Mouse (Mus musculus) brain, embryonic 14.5 days (tissue): ENCODE data around the gene Hps5. TPM values are rescaled to one million over a fixed set of nuclear protein-coding genes. Genes with fewer than 3 reads are reported as not detected.

Experiments used
- DNase-seq: peaks from one replicate; pipeline ENCODE4 v3.0.0-alpha.2; 2011; ENCODE audit warnings: low read depth
- CTCF ChIP-seq: fragments of 200-500 bp; IDR thresholded peaks from 2 replicates; pipeline ENCODE4 v1.5.1; 2012; ENCODE audit warnings: inconsistent platforms, mild to moderate bottlenecking, moderate library complexity, borderline replicate concordance; ENCODE audit not compliant: insufficient read depth, insufficient read length; ENCODE audit errors: extremely low read depth
- POLR2A ChIP-seq: fragments of 200-500 bp; IDR thresholded peaks from 2 replicates; pipeline ENCODE4 v1.6.1; 2012; ENCODE audit warnings: mild to moderate bottlenecking, inconsistent platforms, borderline replicate concordance; ENCODE audit not compliant: poor library complexity, insufficient read depth, insufficient read length, severe bottlenecking; ENCODE audit errors: extremely low read depth
- polyA plus RNA-seq: library from polyadenylated mRNA; depleted of rRNA; stranded (reverse); fragments of >200 nt; gene quantifications from 2 replicates; pipeline ENCODE4 v1.2.3, GENCODE M21; 2012; rRNA removed

Gene Hps5
- polyA plus RNA-seq = 22.6 and 24.6 TPM in 2 replicates

DNA sequence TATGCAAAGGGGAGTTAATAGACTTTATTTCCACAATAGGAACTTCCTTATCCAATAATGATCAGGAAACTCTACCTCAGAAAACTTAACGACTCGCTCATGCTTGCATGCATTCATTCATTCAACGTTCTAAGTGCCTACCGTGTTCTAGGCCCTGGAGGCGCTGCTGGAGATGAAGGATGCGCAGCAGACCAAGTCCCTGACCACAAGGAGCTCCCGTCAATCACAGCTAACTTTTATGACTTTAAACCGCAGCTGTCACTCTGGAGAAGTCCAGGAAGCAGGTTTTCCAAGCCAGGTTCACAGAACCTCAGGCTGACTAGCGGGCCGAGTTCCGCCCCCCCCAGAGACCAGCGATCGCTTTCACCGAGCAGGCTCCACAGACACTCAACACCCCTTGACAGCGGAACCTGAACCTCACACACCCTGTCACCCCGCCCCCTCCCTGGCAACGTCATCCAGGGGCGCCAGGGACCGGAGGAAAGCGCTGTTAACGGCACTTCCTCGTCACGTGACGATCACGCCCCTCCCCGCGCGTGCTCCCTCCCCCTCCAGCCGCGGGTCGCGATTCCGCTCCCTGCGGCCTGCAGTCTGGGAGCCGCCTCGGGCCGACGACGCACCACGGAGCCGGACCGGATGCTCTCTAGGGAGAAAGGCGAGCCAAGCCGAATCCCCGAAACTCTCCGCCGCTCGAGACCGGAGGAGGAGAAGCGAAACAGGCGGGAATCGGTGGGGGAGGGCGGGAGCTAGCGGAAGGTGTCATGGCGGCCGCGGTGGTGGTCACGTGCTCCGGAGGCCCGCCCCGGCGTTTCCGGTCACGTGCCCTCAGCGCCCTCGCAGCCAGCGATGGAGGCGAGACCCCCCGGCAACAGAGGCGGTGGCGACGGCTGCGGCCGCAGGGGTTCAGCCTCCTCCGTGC, at the start of gene Hps5, which contains the start of gene Gtf2h1:
TSS of gene Hps5 (minus strand) at position 778 of the 919 bp plus-strand sequence.
TSS of gene Gtf2h1 (plus strand) at position 817 of the 919 bp plus-strand sequence.
- TF ChIP-seq CTCF (no peak), POLR2A (peak; percentile 73)
- DNase-seq = peak; percentile 99

DNA sequence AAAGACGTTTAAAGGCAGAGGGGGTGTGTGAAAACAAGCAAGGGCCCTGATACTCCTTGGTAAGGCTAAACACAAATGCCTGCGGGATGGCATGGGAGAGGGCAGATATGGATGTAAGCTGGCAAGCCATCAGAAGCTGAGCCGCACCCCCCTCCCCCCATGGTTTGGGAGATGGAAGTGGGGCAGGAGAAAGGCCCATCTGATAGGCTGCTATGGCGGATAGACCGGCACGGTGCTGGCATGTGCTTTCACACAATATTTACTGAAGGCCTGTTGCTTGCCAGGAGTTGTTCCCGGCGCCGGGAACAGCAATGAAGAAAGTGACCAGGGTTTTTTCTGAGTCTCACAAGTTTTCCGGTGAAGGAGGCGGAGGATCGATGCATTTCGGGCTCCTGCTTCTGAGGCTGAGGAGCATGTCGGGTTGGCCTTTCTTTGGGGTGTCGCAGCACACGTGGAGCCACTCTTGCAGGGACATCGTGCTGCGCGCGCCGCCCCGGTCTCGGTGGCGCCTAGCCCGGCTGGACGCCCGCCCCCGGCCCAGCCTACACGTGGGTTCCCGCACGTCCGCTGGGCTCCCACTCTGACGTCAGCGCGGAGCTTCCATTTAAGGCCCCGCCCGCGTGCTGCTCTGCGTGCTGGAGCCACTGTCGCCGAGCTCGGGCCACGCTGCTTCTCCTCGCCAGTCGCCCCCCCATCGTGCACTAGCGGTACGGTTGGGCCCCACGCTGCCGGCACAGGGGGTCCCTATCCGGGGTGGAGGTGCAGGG, 49.5 kb upstream of the Hps5 start:
- TF ChIP-seq CTCF (no peak), POLR2A (peak; percentile 86)
- DNase-seq = peak; percentile 95

DNA sequence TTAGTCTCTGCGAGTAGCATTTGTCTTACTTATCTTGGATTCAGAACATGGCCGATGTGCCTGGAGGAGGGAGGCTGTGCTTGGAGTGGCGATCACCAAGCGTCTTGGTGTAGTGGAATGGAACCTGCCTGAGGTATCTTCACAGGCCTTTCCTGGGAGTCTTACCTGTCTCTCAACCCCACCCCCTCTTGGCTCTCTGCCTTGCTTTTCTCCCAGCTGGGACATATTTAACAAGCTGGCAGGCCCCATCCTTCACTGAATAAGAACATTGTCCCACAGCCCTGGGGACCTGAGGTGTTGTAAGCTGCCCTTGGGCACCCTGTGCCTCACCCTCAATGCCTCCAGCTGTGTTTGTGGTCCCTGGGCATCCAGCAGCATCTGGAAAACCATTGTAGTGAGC, 47.7 kb upstream of the Hps5 start:
- no peak for DNase-seq
- TF ChIP-seq POLR2A (no peak), CTCF (no peak)

DNA sequence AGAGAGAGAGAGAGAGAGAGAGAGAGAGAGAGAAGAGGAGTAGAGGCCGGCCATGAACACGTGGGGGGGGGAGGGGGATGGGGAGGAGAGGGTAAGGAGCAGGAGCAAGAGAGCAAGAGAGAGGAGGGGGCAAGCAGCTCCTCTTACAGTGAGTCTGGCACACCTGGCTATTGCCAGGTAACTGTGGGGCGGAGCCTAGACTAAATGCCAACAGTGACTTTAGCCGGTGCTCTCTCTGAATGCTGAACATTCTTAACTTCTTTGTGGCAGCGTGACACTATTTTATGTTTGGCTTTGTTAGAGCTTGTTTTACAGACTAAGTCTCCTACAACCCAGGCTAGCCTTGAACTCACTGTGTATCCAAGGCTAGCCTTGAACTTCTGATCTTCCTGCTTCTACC, 46.4 kb upstream of the Hps5 start:
- no peak for TF ChIP-seq CTCF
- no peak for DNase-seq

DNA sequence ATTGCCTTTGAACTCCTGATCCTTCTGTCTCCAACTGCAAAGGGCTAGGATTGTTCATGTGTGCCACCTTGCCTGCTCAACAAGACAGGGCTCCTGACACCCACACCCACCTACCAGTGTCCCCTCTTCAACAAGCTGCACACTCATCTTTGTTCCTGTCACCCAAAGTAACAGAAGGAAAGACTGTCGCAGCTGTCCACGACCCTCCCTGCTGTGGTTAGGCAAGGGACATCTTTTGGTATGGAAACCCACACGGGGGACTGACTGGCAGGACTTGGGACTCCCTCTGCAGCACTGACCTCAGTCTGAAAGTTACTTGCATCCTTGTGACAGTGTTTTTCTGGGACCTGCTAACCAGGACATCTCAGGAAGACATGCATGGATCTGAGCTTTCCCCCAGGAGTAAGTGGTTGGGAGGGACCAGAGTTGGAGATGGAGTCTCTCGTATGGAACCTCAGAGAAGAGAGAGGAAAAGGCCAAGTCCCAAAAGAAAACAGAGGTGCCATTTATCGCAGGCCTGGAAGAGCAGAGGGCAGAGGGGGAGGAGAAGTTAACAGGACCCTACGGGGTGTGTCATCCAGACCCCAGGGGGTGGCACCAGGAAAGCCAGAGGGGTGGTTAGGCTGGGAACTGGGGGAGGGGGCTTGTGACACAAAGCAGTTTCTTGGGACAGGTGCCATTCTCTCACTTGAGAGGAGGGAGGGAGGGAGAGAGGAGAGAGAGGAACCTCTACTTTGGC, 45.1 kb upstream of the Hps5 start, which contains the start of gene Ldha:
TSS of gene Ldha (plus strand) at position 689 of the 739 bp plus-strand sequence.
- no peak for DNase-seq
- TF ChIP-seq CTCF (no peak), POLR2A (no peak)

DNA sequence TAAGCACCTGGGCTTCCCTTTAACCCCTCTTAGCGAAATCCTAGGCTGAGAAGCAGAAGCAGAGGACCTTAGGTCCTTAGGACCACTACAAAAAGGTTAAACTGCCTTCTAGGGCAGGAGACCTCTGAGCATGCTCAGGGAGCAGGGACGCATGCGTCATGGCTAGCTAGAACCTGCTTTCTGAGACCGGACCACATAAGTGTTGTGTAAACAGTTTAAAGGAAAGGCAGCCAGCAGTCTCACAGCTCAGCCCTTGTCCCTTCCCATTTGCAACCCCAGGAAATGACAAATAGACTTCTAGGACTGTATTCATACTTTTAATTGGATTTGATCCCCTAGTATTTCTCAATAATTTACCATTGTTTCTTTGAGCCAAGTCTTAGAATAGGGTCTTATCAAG, 44.5 kb upstream of the Hps5 start:
- no peak for TF ChIP-seq POLR2A
- TF ChIP-seq CTCF = no peak
- no peak for DNase-seq

DNA sequence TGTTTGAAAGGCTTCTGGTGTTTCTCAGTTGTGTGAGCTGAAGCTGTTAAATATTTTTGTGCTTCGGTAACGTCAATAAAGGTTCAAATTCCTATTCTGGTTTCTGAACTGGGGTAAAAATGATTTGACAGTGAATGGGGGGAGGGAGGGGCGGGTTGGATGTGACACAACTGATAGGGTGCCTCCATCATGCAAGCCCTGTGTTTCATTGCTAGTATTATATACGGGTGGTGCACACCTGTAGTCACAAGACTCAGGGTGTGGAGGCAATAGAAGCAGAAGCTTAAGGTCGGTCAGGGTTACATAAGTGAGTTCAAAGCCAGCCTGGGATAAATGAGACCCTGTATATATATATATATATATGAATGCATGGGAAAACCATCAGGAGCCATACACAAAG, 44.0 kb upstream of the Hps5 start:
- DNase-seq = no peak

DNA sequence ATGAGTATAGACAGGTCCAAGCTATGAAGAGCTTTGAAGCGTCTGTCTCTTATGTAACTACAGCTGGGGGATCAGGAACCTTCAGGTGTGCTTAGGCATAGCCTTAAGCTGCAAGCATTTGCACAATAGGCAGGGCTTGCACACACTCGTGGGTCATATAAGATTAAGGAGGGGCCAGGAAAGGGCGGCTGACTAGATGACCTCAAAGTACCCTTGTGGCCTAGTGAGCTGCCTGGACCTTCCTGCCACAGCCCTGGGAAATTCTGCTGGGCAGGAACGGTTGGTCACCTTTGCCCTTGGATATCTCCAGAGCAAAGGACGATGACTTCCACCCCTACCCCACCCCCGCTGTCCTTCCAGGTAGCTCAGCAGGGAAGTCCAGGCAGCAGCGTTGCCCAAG, 43.6 kb upstream of the Hps5 start:
- TF ChIP-seq POLR2A = no peak
- no peak for DNase-seq

More for the DNA sequence above, 44.0 kb upstream of the Hps5 start:
- TF ChIP-seq CTCF (no peak), POLR2A (no peak)

DNA sequence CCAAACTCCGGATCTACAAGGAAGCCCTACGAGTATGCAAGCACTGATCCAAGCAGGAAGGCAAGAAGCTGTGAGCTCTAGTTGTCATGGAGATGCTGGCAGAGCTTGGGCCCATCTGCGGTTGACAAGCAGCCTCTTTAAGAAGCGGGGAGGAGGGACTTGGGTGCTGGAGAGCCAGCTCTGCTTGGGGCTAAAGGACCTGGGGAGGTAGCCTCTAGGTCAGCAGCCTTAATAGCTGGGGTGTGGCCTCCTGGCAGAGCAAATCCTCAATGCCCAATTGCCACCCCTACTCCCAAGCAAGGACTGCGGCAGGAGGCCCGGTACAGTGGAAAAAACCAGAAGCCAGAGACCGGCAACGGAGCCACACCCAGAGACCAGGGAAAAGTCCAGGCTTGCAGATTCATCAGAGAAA, 43.0 kb upstream of the Hps5 start:
- peak; percentile 94 for DNase-seq
- TF ChIP-seq POLR2A = no peak
- TF ChIP-seq CTCF = no peak

DNA sequence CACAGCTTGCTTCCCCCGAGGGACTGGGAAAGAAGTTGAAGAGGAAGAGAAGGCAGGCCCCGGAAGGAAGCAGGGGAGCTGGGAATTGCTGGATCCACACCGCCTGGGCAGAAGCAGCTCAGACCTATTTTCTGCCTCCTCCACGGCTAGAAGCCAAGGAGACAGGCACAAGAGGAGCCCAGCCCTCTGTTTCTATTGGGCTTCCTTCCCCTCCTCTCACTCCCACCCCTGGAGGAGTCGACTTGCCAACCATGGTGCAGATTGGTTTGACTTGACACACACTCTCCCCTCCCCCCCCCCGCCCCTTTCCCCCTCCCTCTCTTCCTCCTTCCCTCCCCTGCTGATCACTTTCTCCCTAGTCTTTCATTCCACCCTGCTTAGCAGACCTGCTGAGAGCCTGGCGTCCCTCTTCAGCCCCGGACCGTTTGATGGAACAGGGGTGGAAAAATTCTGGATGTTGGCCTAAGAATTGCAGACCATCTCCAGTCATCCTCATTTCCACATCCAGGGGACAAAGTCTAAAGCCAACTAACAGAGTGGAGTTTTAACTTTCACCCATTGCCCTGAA, 42.3 kb upstream of the Hps5 start:
- TF ChIP-seq POLR2A (no peak), CTCF (no peak)
- peak; percentile 79 for DNase-seq

DNA sequence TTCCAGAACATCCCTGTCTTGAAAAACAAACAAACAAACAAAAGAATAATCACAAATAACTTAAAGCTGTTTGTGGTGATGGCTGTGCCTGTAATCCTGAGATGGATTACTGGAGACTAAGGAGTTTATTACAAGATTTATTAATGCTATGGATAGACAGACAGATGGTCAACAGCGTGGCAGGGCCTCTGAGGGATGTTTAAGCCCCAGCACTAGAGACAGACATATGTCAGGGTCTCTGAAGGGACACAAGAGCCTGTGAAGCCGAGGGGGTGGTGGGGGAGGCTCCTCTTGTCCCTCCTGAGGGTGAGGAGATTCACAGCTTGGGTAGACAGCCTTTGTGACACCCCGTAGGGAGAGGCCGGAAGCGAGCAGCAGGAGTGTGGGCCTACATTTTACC, 41.2 kb upstream of the Hps5 start:
- DNase-seq = no peak
- no peak for TF ChIP-seq CTCF
- no peak for TF ChIP-seq POLR2A
